Mouse (Mus musculus) bone marrow, adult 2 months (tissue): ENCODE results near the gene Cacna2d3. TPM values are rescaled to one million over a fixed set of nuclear protein-coding genes. Genes with fewer than 3 reads are reported as not detected.

Source experiments
- H3K27ac ChIP-seq: fragments of 200-500 bp; 2 replicates; pipeline ENCODE4 v1.5.1; 2012; ENCODE audit warnings: low read depth, mild to moderate bottlenecking, control low read depth, inconsistent platforms, low read length; ENCODE audit not compliant: control insufficient read depth, poor library complexity, insufficient read depth
- H3K4me1 ChIP-seq: fragments of 200-500 bp; 2 replicates; pipeline ENCODE4 v1.6.1; 2011; ENCODE audit warnings: low read length; ENCODE audit not compliant: control insufficient read depth, insufficient read depth
- H3K4me3 ChIP-seq: fragments of 200-500 bp; replicated peaks from 2 replicates; pipeline ENCODE3; 2011; ENCODE audit warnings: mild to moderate bottlenecking, low read depth, low read length, control low read depth; ENCODE audit not compliant: control insufficient read depth
- CTCF ChIP-seq: fragments of 200-500 bp; IDR thresholded peaks from 2 replicates; pipeline ENCODE4 v1.5.1; 2011; ENCODE audit warnings: low read length, control low read depth; ENCODE audit not compliant: control insufficient read depth, insufficient read depth
- POLR2A ChIP-seq: fragments of 200-500 bp; IDR thresholded peaks from 2 replicates; pipeline ENCODE4 v1.6.1; 2011; ENCODE audit warnings: low read depth, mild to moderate bottlenecking, control low read depth, low read length, borderline replicate concordance; ENCODE audit not compliant: control insufficient read depth
- WGBS: fragments of 180-500 bp; shearing (Covaris S2); methylation state at CpG from one replicate; pipeline ENCODE4 v1.1.7; 2018; 5-methylcytosine and 5-hydroxymethylcytosine counted together
- polyA plus RNA-seq: library from polyadenylated mRNA; stranded (reverse); fragments of >200 nt; gene quantifications from 2 replicates; pipeline ENCODE4 v1.2.4, GENCODE M21; 2011; ENCODE audit warnings: low replicate concordance; ENCODE audit not compliant: missing spikeins, insufficient read depth, insufficient read length

Cacna2d3 gene
- polyA plus RNA-seq, 1 experiment: 1.00 TPM

DNA sequence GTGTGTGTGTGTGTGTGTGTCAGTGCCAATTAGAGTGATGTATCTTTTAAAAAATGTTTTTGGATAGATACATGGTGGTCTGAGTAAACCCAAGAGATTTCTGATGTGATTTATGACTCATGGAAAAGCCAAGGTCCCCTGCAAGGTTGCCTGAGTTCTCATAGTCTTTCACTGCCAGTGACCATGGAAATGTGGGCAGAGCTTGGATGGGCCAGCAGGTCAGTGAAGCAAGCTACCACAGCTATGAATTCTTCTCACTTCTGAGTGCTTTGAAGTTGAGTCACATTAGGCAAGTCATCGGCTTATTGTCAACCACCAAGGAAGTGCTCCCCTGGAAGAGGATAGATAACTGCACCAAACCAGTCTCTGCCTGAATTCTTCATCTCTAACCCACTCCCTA lies 639.5 kb downstream of the Cacna2d3 start:
- 70% methylated on average over 1 of the region's 1 CpGs for WGBS
- Histone ChIP-seq H3K4me3 (no peak overlapping the region), H3K27ac (no peak overlapping the region), H3K4me1 (no peaks in the 10 kb centered on the region)
- TF ChIP-seq POLR2A: no peak
- TF ChIP-seq CTCF: no peak

DNA sequence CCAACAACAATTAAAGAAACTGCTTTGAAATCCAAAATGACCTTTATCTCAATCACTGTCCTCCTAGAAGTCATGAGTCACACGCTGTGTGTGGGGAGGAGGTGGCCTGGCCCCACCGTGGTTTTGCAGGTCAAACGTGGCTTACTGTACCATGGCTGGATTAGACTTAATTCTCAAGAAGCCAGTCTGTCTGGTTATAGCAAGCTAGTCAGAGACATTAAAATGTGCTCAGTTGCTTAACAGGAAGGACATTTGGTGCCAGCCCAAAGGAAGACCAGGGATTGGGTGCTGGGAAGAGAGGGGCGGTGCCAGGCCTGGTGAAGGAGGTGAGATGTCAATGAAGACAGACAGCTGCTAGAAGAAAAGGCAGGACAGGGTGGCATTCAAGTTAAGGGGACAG lies 641.0 kb downstream of the Cacna2d3 start:
- Histone ChIP-seq H3K4me1 (no peaks in the 10 kb centered on the region), H3K4me3 (no peak overlapping the region), H3K27ac (no peak overlapping the region)
- TF ChIP-seq POLR2A: no peak
- no peak for TF ChIP-seq CTCF
- 59% methylated on average over 4 of the region's 4 CpGs for WGBS

GRCm38 (mm10) chr14:29080228-29080627 lies 641.4 kb downstream of the Cacna2d3 start:
- TF ChIP-seq POLR2A (no peak), CTCF (no peak)
- 80% methylated on average over 4 of the region's 4 CpGs for WGBS
- Histone ChIP-seq H3K27ac (no peak overlapping the region), H3K4me1 (no peaks in the 10 kb centered on the region), H3K4me3 (no peak overlapping the region)

- H3K27ac ChIP-seq: no peak overlapping the region
- TF ChIP-seq POLR2A (no peak), CTCF (no peak)
- H3K4me3 ChIP-seq: no peak overlapping the region
- no peaks in the 10 kb centered on the region for H3K4me1 ChIP-seq
- 52% methylated on average over 3 of the region's 3 CpGs for WGBS
Observed at GRCm38 (mm10) chr14:29077418-29077817, 644.2 kb downstream of the Cacna2d3 start.

DNA sequence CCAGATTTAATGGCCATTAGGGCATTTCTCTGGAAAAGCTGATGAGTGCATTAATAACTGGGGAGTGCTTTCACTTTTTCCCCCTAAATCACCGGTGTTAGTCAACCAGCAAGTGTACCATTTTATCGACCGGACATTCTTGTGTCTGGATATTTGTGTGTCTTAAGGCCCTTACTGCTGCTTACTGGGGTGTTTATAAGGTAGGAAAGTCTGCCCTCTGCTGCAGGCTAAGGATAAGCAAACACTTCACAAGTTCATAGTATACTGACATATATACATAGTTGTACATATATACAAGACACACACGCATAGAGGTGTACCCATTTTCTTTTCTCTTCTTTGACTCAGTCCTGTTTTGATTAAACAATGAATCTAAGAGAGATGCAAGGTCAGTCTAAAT lies 647.9 kb downstream of the Cacna2d3 start:
- TF ChIP-seq CTCF: no peak
- no peak for TF ChIP-seq POLR2A
- no peak overlapping the region for H3K27ac ChIP-seq
- 82% methylated on average over 4 of the region's 4 CpGs for WGBS
- H3K4me1 ChIP-seq: no peaks in the 10 kb centered on the region
- H3K4me3 ChIP-seq: no peak overlapping the region

GRCm38 (mm10) chr14:29062676-29063075 lies 659.0 kb downstream of the Cacna2d3 start:
- TF ChIP-seq CTCF (no peak), POLR2A (no peak)
- Histone ChIP-seq H3K27ac (no peak overlapping the region), H3K4me1 (no peaks in the 10 kb centered on the region), H3K4me3 (no peak overlapping the region)
- WGBS: 94% methylated on average over 2 of the region's 2 CpGs

GRCm38 (mm10) chr14:29061491-29061890 lies 660.2 kb downstream of the Cacna2d3 start:
- Histone ChIP-seq H3K4me1 (no peaks in the 10 kb centered on the region), H3K4me3 (no peak overlapping the region), H3K27ac (no peak overlapping the region)
- no peak for TF ChIP-seq CTCF
- TF ChIP-seq POLR2A: no peak
- 76% methylated on average over 1 of the region's 1 CpGs for WGBS

GRCm38 (mm10) chr14:29060679-29061078 lies 661.0 kb downstream of the Cacna2d3 start:
- no peak overlapping the region for H3K27ac ChIP-seq
- no peak for TF ChIP-seq CTCF
- no peak for TF ChIP-seq POLR2A
- no peak overlapping the region for H3K4me3 ChIP-seq
- H3K4me1 ChIP-seq: no peaks in the 10 kb centered on the region

DNA sequence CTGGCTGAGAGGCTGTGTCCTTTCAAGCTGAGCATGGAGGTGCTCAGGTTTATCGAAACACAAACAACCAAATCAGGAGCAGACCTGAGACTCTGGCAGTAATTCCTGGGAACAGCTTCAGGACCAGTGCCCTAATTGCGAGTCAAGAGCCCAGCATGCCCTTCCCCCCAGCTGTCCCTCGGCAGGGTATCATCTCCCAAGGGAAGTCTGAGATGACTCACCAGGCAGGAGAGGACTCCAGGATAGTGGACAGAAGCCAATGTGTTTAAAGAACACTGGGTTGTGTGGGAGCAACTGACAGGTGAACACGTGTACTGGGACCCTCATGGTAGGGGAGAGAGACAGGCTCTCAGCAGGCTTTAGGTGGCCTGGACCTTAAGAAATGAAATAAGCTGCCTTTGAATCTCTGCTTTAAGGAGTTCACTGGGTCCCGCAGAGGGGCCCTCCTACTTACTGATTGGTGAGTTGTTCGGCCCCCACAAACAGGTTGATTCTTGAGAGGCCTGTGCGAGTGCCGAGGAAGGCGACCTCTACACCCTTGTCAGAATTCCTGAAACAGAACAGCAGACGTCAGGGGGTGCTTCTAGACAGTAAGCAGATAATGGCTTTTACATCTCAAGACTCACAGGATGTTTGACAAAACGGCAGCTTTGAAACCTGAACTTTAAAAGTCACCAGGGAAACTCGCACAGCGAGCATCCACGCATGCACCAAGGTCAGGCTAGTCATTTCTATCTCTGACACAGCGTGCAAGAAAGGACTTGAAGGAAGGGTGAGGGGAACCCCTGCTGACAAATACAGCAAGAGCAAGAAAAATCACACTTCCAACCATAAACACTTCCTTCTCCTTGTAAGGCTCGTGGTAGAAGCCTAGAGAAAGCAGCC lies 669.5 kb downstream of the Cacna2d3 start:
- 53% methylated on average over 16 of the region's 16 CpGs for WGBS
- Histone ChIP-seq H3K4me3 (no peak overlapping the region), H3K4me1 (no peaks in the 10 kb centered on the region), H3K27ac (no peak overlapping the region)
- TF ChIP-seq POLR2A: no peak
- no peak for TF ChIP-seq CTCF

DNA sequence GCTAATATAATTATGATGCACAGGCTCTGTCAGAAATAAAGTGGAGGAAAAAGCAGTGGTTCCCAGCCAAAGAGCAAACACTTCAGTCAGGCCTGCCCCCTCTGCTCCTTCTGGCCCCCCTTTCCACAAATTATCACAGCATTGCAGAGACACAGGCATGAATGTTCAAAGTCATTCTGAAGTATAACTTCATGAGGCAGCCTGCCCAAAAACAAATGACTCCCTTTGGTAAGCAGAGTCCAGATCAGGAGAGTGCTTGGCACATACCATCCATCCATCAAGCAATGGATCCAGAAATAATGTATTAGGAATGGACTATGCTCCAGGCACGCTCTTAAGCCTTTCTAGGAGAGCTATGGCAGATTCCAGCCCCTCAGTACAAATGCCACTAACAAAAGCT lies 679.3 kb downstream of the Cacna2d3 start:
- Histone ChIP-seq H3K27ac (no peak overlapping the region), H3K4me3 (no peak overlapping the region), H3K4me1 (no peaks in the 10 kb centered on the region)
- TF ChIP-seq POLR2A (no peak), CTCF (no peak)
- 55% methylated on average over 1 of the region's 1 CpGs for WGBS
